Mouse (Mus musculus) mouse embryonic stem cell (cell line): ENCODE data around the gene Mrpl42.
"Not testable (repeated sequence)": the region's sequence is repeated elsewhere in the genome, so short reads cannot be mapped to it uniquely, and the experiment has no call there.

Experiments used
- in situ Hi-C, 2 experiments: fragments of 300-500 bp; cut with MboI; formaldehyde crosslinking; loops; 1 replicate in 1 of 2; 3 replicates in 1 of 2; pipeline ENCODE4 v1.14.3; 2019 to 2020; ENCODE audit warnings: low sequenced_read_pairs in 2 of 2, low pct_unique_long_range_greater_than_20kb in 1 of 2, mixed read lengths in 1 of 2; ENCODE audit not compliant: unreplicated experiment in 1 of 2

The Mrpl42 gene

DNA sequence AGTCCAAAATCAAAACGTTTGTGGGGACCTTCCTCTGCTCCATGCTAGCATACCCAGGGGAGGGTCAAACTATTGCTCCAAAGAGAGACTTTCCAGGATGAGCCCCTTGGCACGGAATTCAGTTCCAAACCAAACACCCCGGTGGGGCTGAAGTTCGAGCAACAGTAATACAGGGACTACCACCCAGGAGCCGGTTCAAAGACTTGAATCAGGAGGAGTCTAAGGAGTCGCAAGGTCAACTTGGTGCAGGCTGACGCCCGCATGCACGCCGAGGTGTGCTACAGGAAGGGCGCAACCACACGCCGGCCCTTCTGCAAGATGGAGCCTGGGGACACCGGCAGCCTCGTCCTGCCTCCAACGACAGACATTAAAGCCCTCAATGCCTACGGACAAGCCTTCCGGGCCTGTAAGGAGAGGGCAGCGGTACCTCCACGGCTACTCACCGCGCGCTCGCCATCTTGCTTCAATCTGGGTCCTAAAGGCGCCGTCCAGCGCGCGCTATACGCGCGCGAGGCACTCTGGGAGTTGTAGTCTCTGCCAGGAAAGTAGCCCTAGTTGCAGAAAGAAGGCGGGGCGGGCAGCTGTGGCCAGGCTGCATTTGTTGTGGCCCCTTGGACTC is at the start of gene Mrpl42:
Gene Mrpl42 (minus strand): TSS at position 478 of the 619 bp plus-strand sequence.
- in situ Hi-C loops = no loop called here

GRCm38 (mm10) chr10:95550506-95550905 is 48.8 kb upstream of the Mrpl42 start:
- in situ Hi-C loops = loop anchor here (10.0 to 25.0 kb wide), 3 partner anchors 314 to 537 kb away; no protein-coding TSS in a partner anchor

GRCm38 (mm10) chr10:95549080-95549479 is 47.3 kb upstream of the Mrpl42 start:
- in situ Hi-C loops = not testable (repeated sequence)

GRCm38 (mm10) chr10:95548154-95548826 is 46.5 kb upstream of the Mrpl42 start:
- in situ Hi-C loops = no loop called here

DNA sequence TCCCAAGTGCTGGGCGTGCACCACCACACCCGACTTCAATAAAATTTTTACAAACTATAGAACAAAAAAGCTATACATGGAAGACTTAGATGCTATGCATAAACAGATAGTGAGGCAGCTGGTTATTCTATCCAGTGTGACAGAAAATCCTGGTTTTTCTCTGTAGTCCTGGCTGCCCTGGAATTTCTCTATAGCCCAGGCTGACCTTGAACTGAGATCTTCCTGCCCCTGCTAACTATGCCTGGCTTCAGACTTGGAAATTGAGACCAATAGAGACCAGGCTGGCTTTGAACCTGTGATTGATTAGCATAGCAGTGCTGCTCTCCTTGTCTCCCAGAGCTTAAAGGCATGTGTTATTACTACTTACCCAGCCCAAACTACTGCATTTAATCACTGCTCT is 44.4 kb upstream of the Mrpl42 start:
- in situ Hi-C loops = no loop called here

GRCm38 (mm10) chr10:95545051-95545450 is 43.3 kb upstream of the Mrpl42 start:
- in situ Hi-C loops = no loop called here

DNA sequence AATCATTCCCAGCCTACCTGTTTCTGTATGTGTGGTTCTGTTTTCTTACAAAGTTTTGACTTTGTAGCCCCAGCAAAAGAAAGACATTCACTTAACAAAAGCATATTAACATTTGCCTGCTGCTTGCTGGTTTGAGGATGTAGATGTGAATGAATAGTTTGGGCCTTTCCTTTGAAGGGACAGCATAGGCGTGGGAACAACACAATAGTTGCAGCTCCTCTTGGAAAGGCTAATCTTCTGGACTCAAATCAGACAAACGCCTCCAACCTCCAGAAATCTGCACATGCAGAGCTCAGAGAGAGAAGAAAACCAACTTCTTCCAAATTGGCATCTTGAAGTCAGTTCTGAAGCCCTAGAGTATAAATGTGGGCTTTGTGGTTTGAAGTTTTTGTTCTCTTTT is 42.9 kb upstream of the Mrpl42 start:
- in situ Hi-C loops = no loop called here

DNA sequence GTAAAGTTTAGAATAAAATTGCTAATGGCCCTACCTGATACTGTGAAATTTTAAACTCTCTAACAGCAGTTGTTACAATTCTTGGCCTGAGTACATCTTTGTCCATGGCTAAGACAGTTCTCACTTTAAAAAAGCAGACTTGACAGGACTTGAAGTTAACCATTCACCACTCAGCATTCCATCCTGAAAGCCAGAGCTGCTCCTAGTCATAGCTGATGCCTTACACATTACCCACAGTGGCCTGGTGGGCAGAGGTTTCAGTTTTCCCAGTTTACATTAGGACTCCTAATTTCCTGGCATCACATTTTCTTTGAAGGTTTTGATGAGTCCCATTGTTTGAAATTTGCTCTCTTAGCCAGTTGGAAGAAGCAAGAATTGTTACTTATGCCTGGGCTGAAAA is 42.3 kb upstream of the Mrpl42 start:
- in situ Hi-C loops = no loop called here

DNA sequence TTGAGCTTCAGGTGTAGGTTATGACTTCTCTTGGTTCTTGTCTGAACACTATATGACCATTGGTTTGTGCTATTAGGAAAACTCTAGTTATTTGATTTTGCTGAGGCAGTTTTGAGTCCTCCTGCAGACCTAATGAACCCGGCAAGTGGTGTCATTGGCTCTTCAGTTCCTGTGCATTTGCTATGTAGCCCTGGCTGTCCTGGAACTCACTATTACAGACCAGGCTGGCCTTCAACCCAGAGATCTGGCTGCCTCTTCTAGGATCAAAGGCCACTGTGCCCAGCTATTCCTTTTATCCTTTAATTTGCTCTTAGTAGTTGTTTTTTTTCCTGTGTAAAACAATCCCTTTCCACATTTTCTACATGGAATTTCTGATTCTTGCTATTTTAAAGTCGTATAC is 41.6 kb upstream of the Mrpl42 start:
- in situ Hi-C loops = no loop called here

GRCm38 (mm10) chr10:95542916-95543315 is 41.2 kb upstream of the Mrpl42 start:
- in situ Hi-C loops = no loop called here

- in situ Hi-C loops = no loop called here
Measured at GRCm38 (mm10) chr10:95539841-95540240, 38.1 kb upstream of the Mrpl42 start.

- in situ Hi-C loops = no loop called here
Measured at GRCm38 (mm10) chr10:95539260-95539659, 37.5 kb upstream of the Mrpl42 start.

GRCm38 (mm10) chr10:95536222-95536541 is 34.4 kb upstream of the Mrpl42 start:
- in situ Hi-C loops = no loop called here

DNA sequence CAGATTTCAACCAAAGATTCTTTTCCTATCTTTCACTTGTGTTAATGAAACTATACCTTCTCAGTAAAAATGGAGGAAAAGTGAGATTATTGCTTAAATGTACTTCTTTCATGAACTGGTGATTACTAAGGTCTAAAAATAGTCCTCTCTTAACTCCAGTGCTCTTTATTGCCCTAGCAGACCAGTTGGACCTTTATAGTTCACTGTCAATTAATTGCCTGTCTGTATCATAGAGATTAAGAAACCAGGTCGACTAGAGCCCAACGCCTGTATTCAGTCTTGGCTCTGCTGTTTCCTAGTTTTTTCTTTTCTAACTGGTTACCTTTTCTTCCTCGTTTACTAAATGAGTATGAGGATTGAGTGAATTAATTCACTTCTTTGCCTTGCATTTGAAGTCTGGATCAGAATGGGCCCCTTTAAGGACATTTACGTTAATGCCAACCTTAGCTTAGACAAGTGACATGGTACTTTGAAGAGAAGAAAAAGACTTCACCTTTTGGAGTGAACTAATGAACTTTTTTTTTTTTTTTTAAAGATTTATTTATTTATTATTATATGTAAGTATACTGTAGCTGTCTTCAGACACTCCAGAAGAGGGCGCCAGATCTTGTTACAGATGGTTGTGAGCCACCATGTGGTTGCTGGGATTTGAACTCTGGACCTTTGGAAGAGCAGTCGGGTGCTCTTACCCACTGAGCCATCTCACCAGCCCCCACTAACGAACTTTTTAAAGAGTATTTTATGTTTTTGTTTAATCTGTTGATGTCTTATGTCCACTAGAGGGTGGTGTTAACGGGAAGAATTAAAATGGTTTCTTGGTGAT is 33.9 kb upstream of the Mrpl42 start:
- in situ Hi-C loops = no loop called here

GRCm38 (mm10) chr10:95533382-95533781 is 31.6 kb upstream of the Mrpl42 start:
- in situ Hi-C loops = no loop called here

DNA sequence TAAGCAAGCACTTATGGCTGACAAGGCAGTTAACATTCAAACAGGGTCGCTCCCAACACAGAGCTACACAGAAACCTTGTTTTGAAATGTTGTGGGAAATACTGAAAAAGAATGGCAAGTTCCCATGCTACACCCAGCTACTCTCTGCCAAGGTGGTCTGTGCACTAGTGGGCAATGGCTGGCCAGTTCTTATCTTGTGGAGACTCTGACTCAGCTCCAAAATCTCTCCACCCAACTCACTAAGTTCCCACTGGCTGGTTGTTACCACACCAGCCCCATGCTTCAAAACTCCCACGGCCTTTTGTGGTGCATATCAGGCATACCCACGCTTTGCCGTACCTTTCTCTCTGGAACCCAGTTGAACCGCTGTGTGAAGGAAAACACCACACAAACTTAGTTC is 31.2 kb upstream of the Mrpl42 start:
- in situ Hi-C loops = no loop called here

DNA sequence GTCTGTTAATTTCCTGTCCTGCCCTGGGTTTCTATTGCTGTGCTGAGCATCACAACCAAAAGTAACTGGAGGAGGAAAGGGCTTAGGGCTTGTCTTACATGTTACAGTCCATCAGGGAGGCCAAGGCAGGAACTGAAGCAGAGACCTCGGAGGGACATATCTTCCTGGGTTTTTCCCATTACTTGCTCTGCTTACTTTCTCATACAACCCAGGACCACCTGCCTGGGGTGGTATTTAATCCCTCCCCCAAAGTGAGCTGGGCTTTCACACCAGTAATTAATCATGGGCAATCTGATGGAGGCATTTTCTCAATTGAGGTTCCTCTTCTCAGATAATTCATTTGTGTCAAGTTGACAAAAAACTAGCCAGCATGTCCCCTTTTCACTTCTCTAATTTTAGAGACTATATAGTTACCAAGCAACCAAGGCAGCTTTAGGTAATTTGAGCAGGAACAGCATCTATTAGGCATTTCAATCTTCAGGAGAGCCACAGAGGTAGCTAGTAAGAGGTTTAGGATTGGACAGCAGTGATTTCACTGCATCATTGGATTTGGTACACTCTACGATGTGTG is 28.9 kb upstream of the Mrpl42 start:
- in situ Hi-C loops = no loop called here

DNA sequence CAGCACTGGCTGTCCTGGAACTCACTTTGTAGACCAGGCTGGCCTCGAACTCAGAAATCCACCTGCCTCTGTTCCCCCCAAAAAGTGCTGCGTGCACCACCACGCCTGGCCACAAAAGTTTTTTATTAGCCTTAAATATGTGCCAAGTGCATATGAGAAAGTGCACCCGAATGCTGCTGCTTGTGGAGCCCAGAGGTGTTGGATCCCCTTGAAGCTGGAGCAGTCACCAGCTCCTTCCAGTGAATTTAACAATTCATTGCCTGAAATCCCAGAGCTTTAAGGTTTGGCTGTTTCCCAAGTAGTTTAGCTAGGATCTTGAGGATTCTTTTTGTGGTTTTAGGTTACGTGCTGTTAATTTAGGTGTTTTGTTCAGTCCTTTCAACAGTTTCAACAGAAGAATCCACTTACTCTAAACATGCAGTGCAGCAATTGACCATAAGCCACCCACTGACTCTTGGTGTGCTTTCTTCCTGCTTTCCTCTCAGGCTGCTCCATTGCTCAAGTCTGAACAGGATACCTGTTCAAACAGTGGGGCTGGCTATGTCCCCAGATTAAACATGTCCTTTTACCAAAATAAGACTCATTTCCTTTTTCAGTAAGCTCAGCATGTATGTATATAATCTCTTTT is 24.9 kb upstream of the Mrpl42 start:
- in situ Hi-C loops = no loop called here

DNA sequence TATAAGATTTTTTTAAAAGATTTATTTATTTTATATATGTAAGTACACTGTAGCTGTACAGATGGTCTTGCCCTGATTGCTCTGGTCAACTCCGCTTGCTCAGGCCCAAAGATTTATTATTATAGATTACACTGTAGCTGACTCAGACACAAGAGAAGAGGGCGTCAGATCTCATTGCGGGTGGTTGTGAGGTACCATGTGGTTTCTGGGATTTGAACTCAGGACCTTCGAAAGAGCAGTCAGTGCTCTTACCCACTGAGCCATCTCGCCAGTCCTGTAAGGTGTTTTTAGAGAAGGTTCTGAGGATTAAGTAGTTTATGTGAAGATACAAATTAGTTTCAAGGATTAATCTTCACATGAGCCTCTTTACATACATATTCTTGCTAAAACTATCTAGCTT is 24.1 kb upstream of the Mrpl42 start:
- in situ Hi-C loops = no loop called here
